Mouse (Mus musculus) spleen, postnatal 4 days (tissue): Measurements from ENCODE around the gene Rarg.
A peak's percentile ranks its signal among the peaks of the same experiment; 100 is the strongest.

Experiments
- DNase-seq, 2 experiments: peaks; one replicate each; pipeline ENCODE4 v3.0.0; 2022; ENCODE audit warnings: low spot score in 2 of 2

The Rarg gene

GRCm38 (mm10) chr15:102204674-102205505 lies 52.4 kb downstream of the Rarg start, which contains the start of gene Csad:
Csad (minus strand) TSS chr15:102204724.
- DNase-seq: no peak

GRCm38 (mm10) chr15:102203835-102204381 lies 53.4 kb downstream of the Rarg start:
- peak; percentile 65 to 83 for DNase-seq

GRCm38 (mm10) chr15:102202971-102203834 lies 54.1 kb downstream of the Rarg start, which contains the start of gene Zfp740:
Zfp740 (plus strand) TSS chr15:102203249.
- DNase-seq: peak; percentile 92 to 95

GRCm38 (mm10) chr15:102198841-102199240 lies 58.5 kb downstream of the Rarg start:
- DNase-seq: no peak

- no peak for DNase-seq
These were observed 61.9 kb downstream of the Rarg start for GRCm38 (mm10) chr15:102195373-102195772.

GRCm38 (mm10) chr15:102194439-102194838 lies 62.9 kb downstream of the Rarg start:
- DNase-seq: no peak

- no peak for DNase-seq
These were observed 63.7 kb downstream of the Rarg start for GRCm38 (mm10) chr15:102193652-102194051.

GRCm38 (mm10) chr15:102192820-102193386 lies 64.4 kb downstream of the Rarg start:
- no peak for DNase-seq

- no peak for DNase-seq
These were observed 65.0 kb downstream of the Rarg start for GRCm38 (mm10) chr15:102192271-102192812.

GRCm38 (mm10) chr15:102191699-102192098 lies 65.6 kb downstream of the Rarg start:
- DNase-seq: no peak

- no peak for DNase-seq
These were observed 68.4 kb downstream of the Rarg start for GRCm38 (mm10) chr15:102188883-102189282.

GRCm38 (mm10) chr15:102188096-102188495 lies 69.2 kb downstream of the Rarg start:
- no peak for DNase-seq

GRCm38 (mm10) chr15:102186239-102186638 lies 71.1 kb downstream of the Rarg start:
- no peak for DNase-seq
